Mouse (Mus musculus) lung, adult 18-20 months (tissue): ENCODE results near the gene H2-T24.
"Not testable (repeated sequence)": the region's sequence is repeated elsewhere in the genome, so short reads cannot be mapped to it uniquely, and the experiment has no call there.

Source experiments
- DNase-seq, 2 experiments: peaks; one replicate each; pipeline ENCODE4 v3.0.0; 2022; ENCODE audit warnings: mixed read lengths in 2 of 2

H2-T24 gene

GRCm38 (mm10) chr17:36023710-36024654, 3.6 kb upstream of the H2-T24 start:
- DNase-seq, result peak; percentile 48 to 67

- DNase-seq, result no peak
These were observed 2.6 kb upstream of the H2-T24 start for GRCm38 (mm10) chr17:36022922-36023321.

- no peak for DNase-seq
These were observed 1.7 kb upstream of the H2-T24 start for GRCm38 (mm10) chr17:36022098-36022497.

GRCm38 (mm10) chr17:36021309-36021708, 949 bp upstream of the H2-T24 start:
- no peak for DNase-seq

- no peak for DNase-seq
These were observed 841 bp downstream of the H2-T24 start for GRCm38 (mm10) chr17:36019519-36019918.

- peak; percentile 51 to 69 for DNase-seq
These were observed 1.4 kb downstream of the H2-T24 start for GRCm38 (mm10) chr17:36018979-36019378.

GRCm38 (mm10) chr17:36017046-36017445, 3.3 kb downstream of the H2-T24 start:
- DNase-seq, result no peak

- no peak for DNase-seq
These were observed 5.4 kb downstream of the H2-T24 start for GRCm38 (mm10) chr17:36014977-36015376.

- not testable (repeated sequence) for DNase-seq
These were observed 16.0 kb downstream of the H2-T24 start for GRCm38 (mm10) chr17:36004409-36004808.

GRCm38 (mm10) chr17:36003331-36003730, 17.0 kb downstream of the H2-T24 start:
- no peak for DNase-seq

- no peak for DNase-seq
These were observed 18.4 kb downstream of the H2-T24 start for GRCm38 (mm10) chr17:36001966-36002365.

GRCm38 (mm10) chr17:36001121-36001897, 19.1 kb downstream of the H2-T24 start:
- no peak for DNase-seq

GRCm38 (mm10) chr17:36000349-36000748, 20.0 kb downstream of the H2-T24 start:
- DNase-seq, result no peak

- no peak for DNase-seq
These were observed 21.0 kb downstream of the H2-T24 start for GRCm38 (mm10) chr17:35999356-35999755.

- DNase-seq, result no peak
These were observed 21.6 kb downstream of the H2-T24 start for GRCm38 (mm10) chr17:35998545-35999305.

- peak; percentile 60 to 63 for DNase-seq
These were observed 22.4 kb downstream of the H2-T24 start for GRCm38 (mm10) chr17:35997713-35998510.

GRCm38 (mm10) chr17:35996949-35997348, 23.4 kb downstream of the H2-T24 start:
- peak; percentile 95 to 98 for DNase-seq

GRCm38 (mm10) chr17:35994879-35995240, 25.5 kb downstream of the H2-T24 start:
- no peak for DNase-seq

- DNase-seq, result peak; percentile 86 to 89
These were observed 26.0 kb downstream of the H2-T24 start for GRCm38 (mm10) chr17:35994175-35994878.

- DNase-seq, result peak; percentile 75 to 81
These were observed 26.7 kb downstream of the H2-T24 start for GRCm38 (mm10) chr17:35993675-35994074.

GRCm38 (mm10) chr17:35991781-35992180, 28.6 kb downstream of the H2-T24 start:
- DNase-seq, result no peak
